Mouse (Mus musculus) lung, embryonic 15.5 days (tissue): ENCODE measurements around the gene Sh3bp5l. TPM values are rescaled to one million over a fixed set of nuclear protein-coding genes. Genes with fewer than 3 reads are reported as not detected.

Experiments used
- ATAC-seq: fragments of 200-750 bp; cut with Nextera tagmentation; 2 replicates; pipeline ENCODE4 v1.8.0; 2017; ENCODE audit warnings: moderate number of reproducible peaks, borderline replicate concordance; ENCODE audit not compliant: low FRiP score, low TSS enrichment; ENCODE audit errors: extremely low read depth
- H3K27ac ChIP-seq: fragments of 300-500 bp; sonication (generic); 2 replicates; pipeline ENCODE4 v1.5.1; 2015; ENCODE audit warnings: moderate library complexity, mild to moderate bottlenecking, inconsistent platforms
- H3K27me3 ChIP-seq: fragments of 300-500 bp; sonication (generic); 2 replicates; pipeline ENCODE4 v1.6.1; 2015; ENCODE audit warnings: inconsistent platforms
- H3K36me3 ChIP-seq: fragments of 300-500 bp; sonication (generic); 2 replicates; pipeline ENCODE4 v1.6.1; 2015; ENCODE audit warnings: inconsistent platforms
- H3K4me1 ChIP-seq: fragments of 300-500 bp; sonication (generic); 2 replicates; pipeline ENCODE4 v1.6.1; 2015; ENCODE audit warnings: inconsistent platforms
- H3K4me2 ChIP-seq: fragments of 300-500 bp; sonication (generic); 2 replicates; pipeline ENCODE4 v1.6.1; 2015; ENCODE audit warnings: inconsistent platforms, mild to moderate bottlenecking, moderate library complexity
- H3K4me3 ChIP-seq: fragments of 300-500 bp; sonication (generic); 2 replicates; pipeline ENCODE4 v1.5.1; 2015; ENCODE audit warnings: mild to moderate bottlenecking, inconsistent platforms
- H3K9ac ChIP-seq: fragments of 300-500 bp; sonication (generic); 2 replicates; pipeline ENCODE4 v1.6.1; 2015; ENCODE audit warnings: inconsistent platforms
- H3K9me3 ChIP-seq: fragments of 300-500 bp; sonication (generic); 2 replicates; pipeline ENCODE4 v1.6.1; 2016; ENCODE audit warnings: inconsistent platforms
- WGBS: fragments of 180-500 bp; shearing (Covaris S2); methylation state at CpG from one replicate; pipeline ENCODE4 v1.1.7; 2015; 5-methylcytosine and 5-hydroxymethylcytosine counted together
- polyA plus RNA-seq: library from polyadenylated mRNA; unstranded; fragments of >200 nt; fragmentation: Nextera tagmentation; extraction: Ambion mirVana; gene quantifications from 2 replicates; pipeline ENCODE4 v1.2.1, GENCODE M21; 2015

The Sh3bp5l gene
- polyA plus RNA-seq, 1 experiment from 2014 or later: 38.3 TPM

DNA sequence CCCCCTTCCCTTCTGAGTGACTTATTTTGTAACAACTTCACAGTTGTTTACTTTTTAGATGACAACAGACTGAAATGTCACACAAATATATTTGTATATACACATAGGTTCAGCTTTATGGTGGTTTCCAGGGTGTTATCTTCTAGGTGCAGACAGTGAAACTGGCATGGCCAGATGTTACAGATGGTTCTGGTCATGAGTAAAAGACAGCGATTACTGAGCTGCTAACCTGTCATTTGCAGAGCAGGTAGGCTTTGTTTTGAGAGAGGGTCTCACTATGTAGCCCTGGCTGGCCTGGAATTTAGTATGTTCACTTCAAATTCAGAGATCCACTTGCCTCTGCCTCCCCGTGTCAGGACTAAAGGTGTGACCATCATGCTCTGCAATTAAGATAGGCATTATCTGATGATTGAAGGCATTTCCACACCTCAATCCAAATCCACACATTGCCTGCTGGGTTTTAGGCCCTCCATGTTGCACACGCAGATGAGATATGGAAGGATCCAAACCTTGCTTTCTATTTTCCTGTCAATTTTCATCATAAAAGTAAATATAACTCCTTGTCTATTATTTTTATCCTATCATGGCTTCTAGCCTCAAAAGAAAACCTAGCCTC, 5.8 kb upstream of the Sh3bp5l start:
- no peaks in the 10 kb centered on the region for H3K9me3 ChIP-seq
- peaks cover 26% of the 10 kb centered on the region for H3K4me1 ChIP-seq
- H3K4me3 ChIP-seq: no peak overlapping the region
- 85% methylated on average over 3 of the region's 3 CpGs for WGBS
- no peak overlapping the region for H3K4me2 ChIP-seq
- no peaks in the 10 kb centered on the region for H3K27me3 ChIP-seq
- H3K9ac ChIP-seq: no peak overlapping the region
- H3K36me3 ChIP-seq: peaks cover 18% of the 10 kb centered on the region
- ATAC-seq: no peak
- H3K27ac ChIP-seq: no peak overlapping the region

DNA sequence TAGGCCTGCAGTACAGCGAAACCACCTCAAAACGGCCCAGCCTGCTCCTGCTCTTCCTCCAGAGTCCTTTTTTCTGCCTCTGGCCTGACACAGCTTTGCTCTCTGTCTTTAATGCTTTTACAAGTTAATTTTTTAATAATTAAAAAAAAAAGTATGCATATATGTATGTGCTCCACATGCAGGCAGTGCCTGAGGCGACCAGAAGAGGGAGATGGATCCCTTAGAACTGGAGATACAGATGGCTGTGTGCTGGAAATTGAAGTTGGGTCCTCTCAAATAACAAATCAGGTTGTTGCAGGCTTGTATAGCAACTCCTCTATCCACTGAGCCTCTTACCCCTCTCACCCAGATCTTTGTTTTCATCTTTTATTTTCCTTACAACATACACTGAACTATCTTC, 3.7 kb upstream of the Sh3bp5l start:
- no peak for ATAC-seq
- Histone ChIP-seq H3K4me1 (peaks cover 33% of the 10 kb centered on the region), H3K4me3 (no peak overlapping the region), H3K9ac (no peak overlapping the region), H3K9me3 (no peaks in the 10 kb centered on the region), H3K27me3 (no peaks in the 10 kb centered on the region), H3K4me2 (no peak overlapping the region), H3K36me3 (peaks cover 13% of the 10 kb centered on the region), H3K27ac (no peak overlapping the region)
- 98% methylated on average over 3 of the region's 3 CpGs for WGBS

DNA sequence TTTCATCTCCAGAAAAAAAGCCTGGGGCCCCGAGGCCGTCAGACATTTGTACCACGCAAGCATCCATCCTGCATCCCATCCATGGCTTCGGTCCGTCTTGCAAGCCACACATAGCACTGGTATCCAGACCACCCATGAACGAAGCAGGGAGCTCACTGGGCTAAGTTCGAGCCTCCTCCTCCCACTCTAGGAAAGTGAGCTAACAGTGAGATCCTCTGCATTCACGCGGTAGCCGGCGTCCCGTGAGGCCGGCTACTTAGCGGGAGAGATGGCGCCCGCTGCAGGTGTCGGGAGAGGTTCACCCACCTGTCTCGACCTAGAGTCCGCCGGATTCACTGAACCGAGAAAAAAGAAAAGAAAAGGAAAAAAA, 633 bp upstream of the Sh3bp5l start:
- ATAC-seq: peak; percentile 16; the same call in 1 of the 2 replicates

DNA sequence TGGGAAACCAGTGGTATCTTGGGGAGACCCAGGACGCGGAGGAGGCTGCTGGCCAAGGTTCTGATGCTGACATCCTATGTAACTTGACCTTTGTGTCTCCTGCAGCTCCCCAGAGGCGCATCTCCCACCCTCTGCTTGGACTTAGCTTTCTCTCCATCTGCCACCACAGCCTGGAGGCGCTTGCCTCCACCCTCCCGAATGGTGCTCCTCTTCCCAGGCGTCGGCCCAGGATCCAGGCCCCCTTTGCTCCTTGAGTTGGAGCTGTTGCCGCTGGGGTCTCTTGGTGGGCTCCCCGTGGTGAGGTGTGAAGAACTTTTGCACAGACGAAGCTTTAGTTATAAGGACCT, 598 bp downstream of the Sh3bp5l start:
- no peaks in the 10 kb centered on the region for H3K9me3 ChIP-seq
- 17% methylated on average over 10 of the region's 10 CpGs for WGBS
- peaks cover 23% of the 10 kb centered on the region for H3K36me3 ChIP-seq
- H3K4me2 ChIP-seq: peak overlapping the region; percentile 91
- peak overlapping the region; percentile 87 for H3K4me3 ChIP-seq
- peaks cover 29% of the 10 kb centered on the region for H3K4me1 ChIP-seq
- 0 out of 2 replicates have a peak overlapping the region, but pooled peaks have one; percentile 63 for H3K27ac ChIP-seq
- ATAC-seq: no peak
- H3K27me3 ChIP-seq: no peaks in the 10 kb centered on the region
- peak overlapping the region; percentile 66 for H3K9ac ChIP-seq

More for the DNA sequence above, 633 bp upstream of the Sh3bp5l start:
- Histone ChIP-seq H3K4me2 (peak overlapping the region; percentile 91), H3K27ac (peak overlapping the region; percentile 70), H3K36me3 (peaks cover 19% of the 10 kb centered on the region), H3K4me1 (peaks cover 29% of the 10 kb centered on the region), H3K9me3 (no peaks in the 10 kb centered on the region), H3K9ac (peak overlapping the region; percentile 93), H3K27me3 (no peaks in the 10 kb centered on the region), H3K4me3 (peak overlapping the region; percentile 87)
- under 1% methylated on average over 21 of the region's 21 CpGs for WGBS

DNA sequence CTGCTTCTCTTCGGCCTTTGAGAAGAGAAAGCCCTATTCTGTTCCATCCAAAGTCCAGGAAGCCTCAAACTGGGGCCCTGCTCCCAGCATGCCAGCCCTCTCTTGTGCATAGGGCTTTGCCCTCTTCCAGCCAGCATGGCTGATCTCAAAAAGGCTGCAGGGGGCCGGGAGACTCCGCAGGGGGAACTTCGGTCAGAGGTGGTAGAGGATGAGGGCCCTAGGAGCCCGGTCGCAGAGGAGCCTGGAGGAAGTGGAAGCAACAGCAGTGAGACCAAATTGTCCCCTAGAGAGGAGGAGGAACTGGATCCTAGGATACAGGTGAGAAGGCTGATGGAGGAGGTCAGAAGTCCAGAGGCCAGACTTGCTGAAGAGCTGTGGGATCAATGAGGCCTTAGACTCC, 1.0 kb downstream of the Sh3bp5l start:
- peak overlapping the region; percentile 87 for H3K4me3 ChIP-seq
- H3K9ac ChIP-seq: peak overlapping the region; percentile 66; the same call in 1 of the 2 replicates
- peaks cover 29% of the 10 kb centered on the region for H3K4me1 ChIP-seq
- H3K36me3 ChIP-seq: peaks cover 27% of the 10 kb centered on the region
- no peak overlapping the region for H3K27ac ChIP-seq
- H3K9me3 ChIP-seq: no peaks in the 10 kb centered on the region
- 84% methylated on average over 6 of the region's 6 CpGs for WGBS
- peak overlapping the region; percentile 91 for H3K4me2 ChIP-seq
- H3K27me3 ChIP-seq: no peaks in the 10 kb centered on the region
- ATAC-seq: no peak

DNA sequence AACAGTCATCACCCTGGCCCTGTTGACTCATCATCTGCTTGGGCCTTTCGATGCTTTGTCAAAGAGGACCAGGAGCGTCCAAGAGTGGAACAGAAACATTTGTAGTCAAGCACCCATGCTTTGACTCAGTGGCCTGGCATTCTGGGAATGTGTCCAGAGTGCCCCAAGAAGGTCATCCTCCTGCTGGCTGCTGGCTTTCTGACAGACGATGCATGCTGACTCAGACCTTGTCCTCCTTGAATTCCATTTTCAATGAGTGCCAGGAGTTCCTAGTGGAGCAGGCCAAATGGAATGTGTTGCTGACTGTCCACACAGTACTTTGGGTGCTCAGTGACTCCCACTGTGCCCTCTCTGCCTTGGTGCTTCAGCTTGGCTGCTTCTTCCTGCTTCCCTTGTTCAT, 4.2 kb downstream of the Sh3bp5l start:
- H3K9ac ChIP-seq: no peak overlapping the region
- no peak overlapping the region for H3K4me3 ChIP-seq
- H3K27me3 ChIP-seq: no peaks in the 10 kb centered on the region
- no peaks in the 10 kb centered on the region for H3K9me3 ChIP-seq
- ATAC-seq: no peak
- H3K4me2 ChIP-seq: no peak overlapping the region
- peaks cover 37% of the 10 kb centered on the region for H3K36me3 ChIP-seq
- WGBS: 67% methylated on average over 3 of the region's 3 CpGs
- peaks cover 18% of the 10 kb centered on the region for H3K4me1 ChIP-seq
- H3K27ac ChIP-seq: no peak overlapping the region

DNA sequence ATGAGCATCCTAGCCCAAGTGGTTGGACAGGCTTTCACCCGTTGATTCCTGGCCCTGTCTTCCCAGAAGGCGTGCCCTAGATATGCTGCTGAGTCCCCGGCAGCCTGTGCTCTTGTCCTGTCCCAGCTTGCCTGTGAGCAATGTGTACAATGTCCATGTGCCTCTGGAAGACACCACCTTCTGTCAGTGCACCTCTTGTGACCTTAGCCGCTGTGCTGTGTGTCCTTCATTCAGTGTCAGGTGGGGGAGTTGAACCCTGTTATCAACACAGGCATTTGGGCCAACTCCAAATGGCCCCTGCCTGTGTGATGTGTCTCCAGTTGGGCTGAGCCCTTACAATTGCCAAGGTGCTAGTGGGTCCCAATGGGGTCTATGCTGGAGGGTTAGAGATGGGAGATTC, 16.2 kb downstream of the Sh3bp5l start:
- H3K9me3 ChIP-seq: no peaks in the 10 kb centered on the region
- no peak for ATAC-seq
- H3K27ac ChIP-seq: no peak overlapping the region
- no peak overlapping the region for H3K4me2 ChIP-seq
- H3K4me1 ChIP-seq: no peaks in the 10 kb centered on the region
- no peaks in the 10 kb centered on the region for H3K27me3 ChIP-seq
- H3K4me3 ChIP-seq: no peak overlapping the region
- peaks cover 45% of the 10 kb centered on the region for H3K36me3 ChIP-seq
- WGBS: 91% methylated on average over 4 of the region's 4 CpGs
- no peak overlapping the region for H3K9ac ChIP-seq

DNA sequence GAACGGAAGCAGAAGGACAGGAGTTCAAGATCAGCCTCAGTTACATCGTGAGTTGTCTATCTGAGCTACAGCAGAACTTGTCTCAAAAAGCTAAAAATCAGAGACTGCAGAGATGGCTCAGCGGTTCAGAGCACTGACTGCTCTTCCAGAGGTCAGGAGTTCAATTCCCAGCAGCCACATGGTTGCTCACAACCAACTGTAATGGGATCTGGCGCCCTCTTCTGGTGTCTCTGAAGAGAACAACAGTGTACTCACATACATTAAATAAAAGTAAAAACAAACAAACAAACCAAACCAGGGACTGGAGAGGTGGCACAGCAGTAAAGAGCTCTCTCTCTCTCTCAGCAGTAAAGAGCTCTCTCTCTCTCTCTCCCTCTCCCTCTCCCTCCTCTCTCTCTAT, 20.1 kb downstream of the Sh3bp5l start:
- H3K4me3 ChIP-seq: no peak overlapping the region
- ATAC-seq: no peak
- peaks cover 18% of the 10 kb centered on the region for H3K36me3 ChIP-seq
- no peaks in the 10 kb centered on the region for H3K27me3 ChIP-seq
- no peak overlapping the region for H3K9ac ChIP-seq
- no peaks in the 10 kb centered on the region for H3K9me3 ChIP-seq
- H3K4me2 ChIP-seq: no peak overlapping the region
- 69% methylated on average over 4 of the region's 4 CpGs for WGBS
- H3K4me1 ChIP-seq: no peaks in the 10 kb centered on the region
- H3K27ac ChIP-seq: no peak overlapping the region

DNA sequence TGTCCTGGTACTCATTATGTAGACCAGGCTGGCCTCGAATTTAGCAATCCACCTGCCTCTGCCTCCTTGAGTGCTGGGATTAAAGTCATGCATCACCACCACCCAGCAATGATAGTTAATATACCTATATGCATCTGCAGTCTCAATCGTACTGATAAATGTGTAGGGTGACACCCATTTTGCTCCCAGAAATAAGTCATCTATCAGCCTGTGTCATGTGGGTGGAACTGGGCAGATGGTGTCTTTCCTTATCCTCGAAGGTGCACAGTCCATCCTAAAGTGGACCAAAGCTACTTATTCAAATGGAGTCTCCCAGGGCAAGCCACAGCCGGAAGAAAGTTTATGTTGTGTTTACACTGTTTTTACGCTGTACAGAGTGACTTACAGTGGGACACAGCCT, 20.7 kb downstream of the Sh3bp5l start:
- H3K4me2 ChIP-seq: no peak overlapping the region
- no peak overlapping the region for H3K9ac ChIP-seq
- no peak for ATAC-seq
- WGBS: 73% methylated on average over 5 of the region's 5 CpGs
- H3K27ac ChIP-seq: no peak overlapping the region
- no peaks in the 10 kb centered on the region for H3K27me3 ChIP-seq
- no peaks in the 10 kb centered on the region for H3K4me1 ChIP-seq
- peaks cover 13% of the 10 kb centered on the region for H3K36me3 ChIP-seq
- no peaks in the 10 kb centered on the region for H3K9me3 ChIP-seq
- H3K4me3 ChIP-seq: no peak overlapping the region

DNA sequence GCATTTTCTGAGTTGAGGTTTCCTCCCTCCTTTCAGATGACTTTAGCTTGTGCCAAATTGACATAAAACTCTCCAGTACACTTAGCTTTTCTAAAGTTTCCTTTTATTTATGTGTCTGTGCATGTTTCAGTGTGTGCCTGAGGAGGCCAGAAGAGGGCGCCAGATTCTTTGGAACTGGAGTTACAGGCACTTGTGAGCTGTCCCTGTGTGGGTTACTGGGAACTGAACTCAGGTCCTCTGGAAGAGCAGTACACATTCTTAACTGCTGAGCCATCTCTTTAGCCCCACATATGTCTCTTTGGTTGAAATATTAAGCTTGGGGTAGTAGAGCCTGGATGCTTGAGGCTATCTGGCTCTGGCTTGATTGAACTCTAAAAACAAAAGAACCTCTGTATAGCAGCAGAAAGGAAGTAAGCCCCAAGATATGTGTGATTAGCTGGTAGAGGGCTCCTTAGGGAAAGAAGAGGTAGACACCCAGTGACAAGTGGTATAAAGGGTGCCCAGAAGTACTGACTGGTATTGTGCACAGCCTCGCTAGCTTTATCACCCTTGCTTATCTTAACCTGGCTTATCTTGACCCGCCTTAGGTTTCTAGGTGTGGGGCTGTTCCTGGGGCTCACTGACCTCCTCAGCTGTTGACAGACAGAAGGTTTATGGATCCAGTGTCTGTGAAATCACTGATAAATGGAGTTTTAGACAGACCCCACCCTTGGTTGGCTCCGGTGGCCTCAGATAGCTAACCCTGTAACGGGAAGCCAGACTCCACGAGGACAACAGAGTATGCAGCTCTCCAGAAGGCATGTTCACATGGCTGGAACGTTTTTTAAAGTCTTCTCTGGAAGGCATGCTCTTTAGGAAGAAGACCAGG, 22.4 kb downstream of the Sh3bp5l start:
- H3K4me2 ChIP-seq: no peak overlapping the region
- H3K4me1 ChIP-seq: no peaks in the 10 kb centered on the region
- H3K27ac ChIP-seq: no peak overlapping the region
- no peak overlapping the region for H3K4me3 ChIP-seq
- no peak overlapping the region for H3K9ac ChIP-seq
- H3K9me3 ChIP-seq: no peaks in the 10 kb centered on the region
- no peaks in the 10 kb centered on the region for H3K27me3 ChIP-seq
- peak; percentile 19; the same call in 1 of the 2 replicates for ATAC-seq
- H3K36me3 ChIP-seq: no peaks in the 10 kb centered on the region
- WGBS: 11% methylated on average over 7 of the region's 7 CpGs

DNA sequence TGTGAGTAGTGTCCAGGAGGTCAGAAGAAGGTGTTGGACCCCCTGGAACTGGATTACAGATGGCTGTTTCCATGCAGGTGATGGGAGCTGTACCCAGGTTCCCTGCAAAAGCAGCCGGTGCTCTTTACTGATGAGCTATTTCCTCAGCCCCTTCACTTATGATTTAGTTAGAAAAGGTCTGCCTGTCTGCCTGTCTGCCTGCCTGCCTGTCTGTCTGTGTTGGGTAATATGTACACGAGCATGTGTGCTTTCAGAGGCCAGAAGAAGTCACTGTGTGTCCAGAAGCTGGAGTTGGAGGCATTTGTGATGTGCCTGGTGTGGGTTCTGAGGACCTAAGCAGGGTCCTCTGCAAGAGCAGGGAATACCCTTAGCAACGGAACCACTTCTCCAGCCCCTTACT, 23.2 kb downstream of the Sh3bp5l start:
- no peaks in the 10 kb centered on the region for H3K9me3 ChIP-seq

DNA sequence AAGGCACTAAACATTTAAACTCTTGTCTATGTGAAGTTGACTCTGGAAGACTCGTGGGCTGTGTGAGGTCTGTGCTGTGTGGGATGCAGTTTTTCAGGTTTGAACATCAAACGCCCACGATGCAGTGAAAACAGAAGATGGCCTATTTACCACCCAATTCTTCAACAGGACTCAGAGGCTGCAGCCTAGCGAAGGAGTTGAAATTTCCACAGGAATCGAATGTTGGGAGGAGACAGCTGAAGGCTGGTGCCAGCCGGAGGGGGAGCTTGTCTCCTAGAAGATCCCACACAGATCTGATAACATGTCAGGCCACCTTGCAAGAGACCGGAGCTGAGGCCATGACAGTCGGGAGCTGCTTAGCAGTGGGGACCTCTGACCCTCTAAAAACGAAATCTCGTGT, 24.0 kb downstream of the Sh3bp5l start:
- H3K4me3 ChIP-seq: no peak overlapping the region
- no peak for ATAC-seq
- H3K4me1 ChIP-seq: no peaks in the 10 kb centered on the region
- no peaks in the 10 kb centered on the region for H3K27me3 ChIP-seq
- H3K9me3 ChIP-seq: no peaks in the 10 kb centered on the region
- no peak overlapping the region for H3K9ac ChIP-seq
- H3K36me3 ChIP-seq: no peaks in the 10 kb centered on the region
- H3K4me2 ChIP-seq: no peak overlapping the region
- H3K27ac ChIP-seq: no peak overlapping the region
- WGBS: 30% methylated on average over 10 of the region's 10 CpGs

More for the DNA sequence above, 23.2 kb downstream of the Sh3bp5l start:
- H3K4me3 ChIP-seq: no peak overlapping the region
- no peaks in the 10 kb centered on the region for H3K27me3 ChIP-seq
- no peak overlapping the region for H3K27ac ChIP-seq
- no peak overlapping the region for H3K9ac ChIP-seq
- no peak overlapping the region for H3K4me2 ChIP-seq
- H3K36me3 ChIP-seq: no peaks in the 10 kb centered on the region
- ATAC-seq: no peak
- H3K4me1 ChIP-seq: no peaks in the 10 kb centered on the region
- whole genome bisulfite sequencing: 53% methylated on average over 3 of the region's 3 CpGs
